Mouse (Mus musculus) ES-Bruce4 (cell line): Measurements from ENCODE around the gene Sart3. TPM values are rescaled to one million over a fixed set of nuclear protein-coding genes. Genes with fewer than 3 reads are reported as not detected.

ENCODE experiments used
- H3K27ac ChIP-seq: 2 replicates; pipeline ENCODE4 v1.5.1; 2012; ENCODE audit warnings: low read length, inconsistent platforms; ENCODE audit not compliant: insufficient read depth
- H3K27me3 ChIP-seq: 2 replicates; pipeline ENCODE4 v1.6.1; 2012; ENCODE audit warnings: mild to moderate bottlenecking, low read length, inconsistent platforms; ENCODE audit not compliant: control insufficient read depth, poor library complexity, insufficient read depth, severe bottlenecking
- H3K36me3 ChIP-seq: 2 replicates; pipeline ENCODE4 v1.6.1; 2012; ENCODE audit warnings: inconsistent platforms, mild to moderate bottlenecking, low read length, moderate library complexity; ENCODE audit not compliant: control insufficient read depth, poor library complexity, insufficient read depth, severe bottlenecking
- H3K4me1 ChIP-seq: one replicate; pipeline ENCODE4 v1.8.1; 2011; ENCODE audit warnings: low read length; ENCODE audit not compliant: control insufficient read depth, insufficient read depth
- H3K4me3 ChIP-seq: 2 replicates; pipeline ENCODE4 v1.5.1; 2011; ENCODE audit warnings: low read depth, mild to moderate bottlenecking, low read length
- H3K9ac ChIP-seq: 2 replicates; pipeline ENCODE4 v1.6.1; 2012; ENCODE audit warnings: low read depth, mild to moderate bottlenecking, inconsistent platforms; ENCODE audit not compliant: poor library complexity, severe bottlenecking
- H3K9me3 ChIP-seq: replicated peaks from 2 replicates; pipeline ENCODE4 v1.6.1; 2012; ENCODE audit warnings: mild to moderate bottlenecking, low read length, inconsistent platforms; ENCODE audit not compliant: control insufficient read depth, poor library complexity, insufficient read depth, severe bottlenecking
- CTCF ChIP-seq: IDR thresholded peaks from one replicate; pipeline ENCODE4 v1.8.1; 2011; ENCODE audit warnings: low read depth, low read length
- EP300 ChIP-seq: IDR thresholded peaks from 2 replicates; pipeline ENCODE4 v1.6.1; 2011; ENCODE audit warnings: low read depth, low read length; ENCODE audit not compliant: insufficient read depth
- POLR2A ChIP-seq: IDR thresholded peaks from one replicate; pipeline ENCODE4 v1.8.1; 2011; ENCODE audit warnings: low read length; ENCODE audit not compliant: insufficient read depth
- polyA plus RNA-seq: library from polyadenylated mRNA; stranded (reverse); fragments of >200 nt; gene quantifications from 2 replicates; pipeline ENCODE4 v1.2.4, GENCODE M21; 2011; ENCODE audit warnings: low read depth; ENCODE audit not compliant: missing spikeins, insufficient read depth, insufficient read length

Sart3 gene
- polyA plus RNA-seq, 1 experiment, result 45.0 TPM

DNA sequence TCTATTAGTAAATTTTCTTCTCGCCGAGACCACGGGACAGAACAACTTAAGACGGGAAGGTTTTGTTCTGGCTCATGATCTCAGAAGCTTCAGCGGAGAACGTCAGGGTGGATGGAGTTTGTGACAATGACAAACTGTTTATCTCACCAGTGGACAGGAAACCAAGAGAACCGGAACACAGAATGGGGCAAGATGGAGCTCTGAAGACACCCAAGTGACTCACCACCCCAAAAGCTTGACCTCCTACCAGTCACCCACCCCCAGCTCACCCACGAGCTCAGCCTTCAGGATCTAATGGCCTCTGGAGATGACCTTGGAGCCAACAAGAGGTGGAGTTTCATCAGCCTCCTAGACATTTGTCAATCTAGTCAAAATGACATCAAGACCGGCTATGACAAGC lies 33.0 kb upstream of the Sart3 start:
- Histone ChIP-seq H3K36me3 (no peaks in the 10 kb centered on the region), H3K9ac (no peak overlapping the region), H3K4me3 (no peak overlapping the region), H3K9me3 (no peaks in the 10 kb centered on the region), H3K27ac (no peak overlapping the region), H3K4me1 (no peaks in the 10 kb centered on the region), H3K27me3 (no peaks in the 10 kb centered on the region)
- TF ChIP-seq POLR2A (no peak), CTCF (no peak), EP300 (no peak)

DNA sequence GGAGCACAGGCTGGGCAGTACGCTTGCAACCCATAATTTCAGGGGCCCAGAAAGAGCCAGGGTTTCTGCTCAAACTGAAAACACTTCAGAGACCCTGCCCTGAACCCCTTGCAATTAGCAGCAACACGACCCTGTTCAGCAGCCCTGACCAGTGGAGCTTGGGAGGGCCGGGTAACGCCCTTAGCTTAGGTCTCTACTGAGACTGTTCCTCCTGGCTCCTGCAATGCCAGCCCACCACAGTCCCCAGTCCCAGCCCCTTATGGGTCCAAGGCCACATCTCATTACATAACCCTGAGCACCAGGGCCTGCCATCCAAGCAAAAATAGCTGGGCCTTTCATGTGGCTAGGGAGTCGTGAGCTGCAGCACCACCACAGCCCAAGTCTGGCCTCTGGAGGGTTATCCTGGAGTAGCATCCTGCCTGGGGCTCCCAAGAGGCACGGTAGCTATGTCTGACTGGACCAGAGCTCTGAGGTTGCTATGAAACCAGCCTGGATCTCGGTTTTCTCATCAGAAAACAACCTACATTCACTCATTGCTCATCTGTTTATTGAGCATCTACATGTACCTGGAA lies 32.2 kb upstream of the Sart3 start:
- Histone ChIP-seq H3K9ac (no peak overlapping the region), H3K4me1 (peaks cover 2% of the 10 kb centered on the region)

GRCm38 (mm10) chr5:113800280-113800679 lies 28.0 kb upstream of the Sart3 start, which contains the start of gene Tmem119:
Gene Tmem119, minus strand, starts transcription at chr5:113800516.
- H3K27me3 ChIP-seq, result no peaks in the 10 kb centered on the region
- H3K4me1 ChIP-seq, result peaks cover 2% of the 10 kb centered on the region

More for the DNA sequence above, 32.2 kb upstream of the Sart3 start:
- Histone ChIP-seq H3K4me3 (no peak overlapping the region), H3K27me3 (no peaks in the 10 kb centered on the region), H3K27ac (no peak overlapping the region), H3K9me3 (no peaks in the 10 kb centered on the region), H3K36me3 (no peaks in the 10 kb centered on the region)
- TF ChIP-seq POLR2A (no peak), EP300 (no peak), CTCF (no peak)

GRCm38 (mm10) chr5:113799691-113800090 lies 27.4 kb upstream of the Sart3 start:
- Histone ChIP-seq H3K9me3 (no peaks in the 10 kb centered on the region), H3K36me3 (no peaks in the 10 kb centered on the region), H3K27ac (no peak overlapping the region), H3K9ac (no peak overlapping the region), H3K4me1 (peaks cover 2% of the 10 kb centered on the region), H3K27me3 (no peaks in the 10 kb centered on the region), H3K4me3 (no peak overlapping the region)
- no peak for TF ChIP-seq POLR2A
- no peak for TF ChIP-seq EP300
- TF ChIP-seq CTCF, result no peak

More at GRCm38 (mm10) chr5:113800280-113800679, 28.0 kb upstream of the Sart3 start, which contains the start of gene Tmem119:
- Histone ChIP-seq H3K9ac (no peak within 1 kb of the TSS), H3K9me3 (no peaks in the 10 kb centered on the region), H3K4me3 (no peak within 1 kb of the TSS), H3K36me3 (no peaks in the 10 kb centered on the region), H3K27ac (no peak within 1 kb of the TSS)
- no peak for TF ChIP-seq EP300
- TF ChIP-seq POLR2A, result no peak
- no peak for TF ChIP-seq CTCF

DNA sequence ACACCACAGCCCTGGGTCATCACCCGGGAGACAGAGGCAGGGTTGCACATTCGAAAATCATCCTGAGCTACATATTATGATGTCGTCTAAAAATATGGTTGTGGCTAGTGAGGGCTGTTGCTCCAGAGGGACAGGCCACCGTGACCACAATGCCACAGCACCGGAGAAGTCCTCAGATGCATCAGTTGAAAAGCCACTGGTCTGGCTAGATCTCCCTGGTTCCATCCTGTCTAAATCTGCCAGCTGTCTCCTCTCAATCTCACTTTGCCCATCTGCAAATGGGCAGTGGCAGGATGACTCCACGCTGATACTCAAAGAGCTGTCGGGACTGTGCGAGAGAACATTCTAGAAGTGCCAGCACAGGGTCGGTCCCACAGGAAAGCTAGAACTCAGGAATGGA lies 26.2 kb upstream of the Sart3 start:
- Histone ChIP-seq H3K27ac (no peak overlapping the region), H3K36me3 (no peaks in the 10 kb centered on the region), H3K27me3 (no peaks in the 10 kb centered on the region), H3K4me3 (no peak overlapping the region), H3K9me3 (no peaks in the 10 kb centered on the region), H3K4me1 (peaks cover 2% of the 10 kb centered on the region), H3K9ac (no peak overlapping the region)
- TF ChIP-seq POLR2A, result no peak
- TF ChIP-seq CTCF, result no peak
- no peak for TF ChIP-seq EP300

DNA sequence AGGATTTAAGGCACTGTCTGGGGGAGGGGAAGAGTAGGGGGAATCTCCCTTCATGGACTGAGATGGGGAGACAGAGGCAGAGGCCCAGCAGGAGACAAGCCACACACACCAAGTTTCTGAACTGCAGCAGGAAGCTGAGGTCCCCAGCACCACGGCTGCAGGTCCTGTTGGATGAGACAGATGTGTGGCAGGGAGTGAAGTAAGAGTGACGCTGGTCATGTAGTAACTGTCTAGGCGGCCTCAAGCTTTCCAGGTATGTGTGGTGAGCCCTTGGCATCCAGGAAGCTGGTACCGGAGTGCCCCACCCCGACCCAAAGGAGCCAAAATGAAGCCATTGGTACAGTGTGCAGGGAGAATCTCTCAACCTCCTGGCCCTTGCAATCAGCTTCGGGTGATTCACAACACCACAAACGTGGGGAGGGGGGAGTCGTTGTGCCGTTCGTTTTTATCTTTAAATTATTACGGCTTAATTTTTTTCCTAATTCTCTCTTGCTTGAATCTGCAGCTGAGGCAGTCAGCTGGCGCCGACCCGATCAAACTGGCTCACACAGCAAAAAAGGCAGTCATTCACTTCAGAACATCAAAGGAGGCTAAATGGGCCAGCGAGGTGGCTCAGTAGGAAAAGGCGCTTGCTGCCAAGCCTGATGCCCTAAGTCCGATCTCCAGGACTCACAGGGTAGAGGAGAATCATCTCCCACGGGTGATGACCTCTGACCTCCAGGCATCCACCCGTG lies 25.0 kb upstream of the Sart3 start:
- H3K27me3 ChIP-seq, result no peaks in the 10 kb centered on the region
- H3K4me3 ChIP-seq, result 0 out of 2 replicates have a peak overlapping the region, but pooled peaks have one; percentile 3
- H3K9ac ChIP-seq, result no peak overlapping the region
- peaks cover 2% of the 10 kb centered on the region for H3K4me1 ChIP-seq
- no peaks in the 10 kb centered on the region for H3K9me3 ChIP-seq
- TF ChIP-seq CTCF (no peak), POLR2A (no peak), EP300 (no peak)
- no peaks in the 10 kb centered on the region for H3K36me3 ChIP-seq
- no peak overlapping the region for H3K27ac ChIP-seq
